Mouse (Mus musculus): Measurements from ENCODE around the gene Slc44a3. TPM values are rescaled to one million over a fixed set of nuclear protein-coding genes. Genes with fewer than 3 reads are reported as not detected.

Slc44a3 gene
- total RNA-seq, 2 experiments from 2014 or later, result not detected

- Histone ChIP-seq H3K27ac (no peak overlapping the region), H3K4me3 (no peak overlapping the region)
- TF ChIP-seq CTCF (IDR thresholded peaks at IDR 0.05), result no peak
- intact Hi-C loops (cut with DNase I), result no loop called here
- no peak for DNase-seq (ENCODE audit: extremely low spot score in 1 of 2, low spot score in 2 of 2)
These were observed 88.3 kb downstream of the Slc44a3 start for GRCm38 (mm10) chr3:121443861-121444271.

- no peak for TF ChIP-seq CTCF (IDR thresholded peaks at IDR 0.05)
- H3K27ac ChIP-seq, result no peak overlapping the region
- H3K4me3 ChIP-seq, result no peak overlapping the region
- intact Hi-C loops (cut with DNase I), result no loop called here
- DNase-seq (ENCODE audit: extremely low spot score in 1 of 2, low spot score in 2 of 2), result no peak
These were observed 89.9 kb downstream of the Slc44a3 start for GRCm38 (mm10) chr3:121442288-121442687.

GRCm38 (mm10) chr3:121441504-121441903 lies 90.7 kb downstream of the Slc44a3 start:
- intact Hi-C loops (cut with DNase I), result no loop called here
- Histone ChIP-seq H3K4me3 (no peak overlapping the region), H3K27ac (no peak overlapping the region)
- DNase-seq (ENCODE audit: extremely low spot score in 1 of 2, low spot score in 2 of 2), result no peak
- no peak for TF ChIP-seq CTCF (IDR thresholded peaks at IDR 0.05)

- no peak for TF ChIP-seq CTCF (IDR thresholded peaks at IDR 0.05)
- H3K27ac ChIP-seq, result no peak overlapping the region
- no peak for DNase-seq (ENCODE audit: extremely low spot score in 1 of 2, low spot score in 2 of 2)
These were observed 92.5 kb downstream of the Slc44a3 start for GRCm38 (mm10) chr3:121439623-121440161.

GRCm38 (mm10) chr3:121437996-121438395 lies 94.2 kb downstream of the Slc44a3 start:
- intact Hi-C loops (cut with DNase I), result no loop called here
- no peak for TF ChIP-seq CTCF (IDR thresholded peaks at IDR 0.05)
- H3K4me3 ChIP-seq, result no peak overlapping the region
- no peak for DNase-seq (ENCODE audit: extremely low spot score in 1 of 2, low spot score in 2 of 2)
- no peak overlapping the region for H3K27ac ChIP-seq

More at GRCm38 (mm10) chr3:121439623-121440161, 92.5 kb downstream of the Slc44a3 start:
- intact Hi-C loops (cut with DNase I), result no loop called here
- H3K4me3 ChIP-seq, result no peak overlapping the region

- no peak for TF ChIP-seq CTCF (IDR thresholded peaks at IDR 0.05)
- Histone ChIP-seq H3K27ac (no peak overlapping the region), H3K4me3 (no peak overlapping the region)
- no peak for DNase-seq (ENCODE audit: extremely low spot score in 1 of 2, low spot score in 2 of 2)
- intact Hi-C loops (cut with DNase I), result no loop called here
These were observed 95.1 kb downstream of the Slc44a3 start for GRCm38 (mm10) chr3:121437070-121437469.

- intact Hi-C loops (cut with DNase I), result no loop called here
- DNase-seq (ENCODE audit: extremely low spot score in 1 of 2, low spot score in 2 of 2), result no peak
- H3K4me3 ChIP-seq, result no peak overlapping the region
- TF ChIP-seq CTCF (IDR thresholded peaks at IDR 0.05), result no peak
- no peak overlapping the region for H3K27ac ChIP-seq
These were observed 96.9 kb downstream of the Slc44a3 start for GRCm38 (mm10) chr3:121435296-121435695.

- intact Hi-C loops (cut with DNase I), result no loop called here
- Histone ChIP-seq H3K27ac (no peak overlapping the region), H3K4me3 (no peak overlapping the region)
- TF ChIP-seq CTCF (IDR thresholded peaks at IDR 0.05), result no peak
- DNase-seq (ENCODE audit: extremely low spot score in 1 of 2, low spot score in 2 of 2), result no peak
These were observed 98.2 kb downstream of the Slc44a3 start for GRCm38 (mm10) chr3:121433968-121434533.

- no peak overlapping the region for H3K27ac ChIP-seq
- no peak for DNase-seq (ENCODE audit: extremely low spot score in 1 of 2, low spot score in 2 of 2)
- no peak overlapping the region for H3K4me3 ChIP-seq
- intact Hi-C loops (cut with DNase I), result no loop called here
- no peak for TF ChIP-seq CTCF (IDR thresholded peaks at IDR 0.05)
These were observed 98.8 kb downstream of the Slc44a3 start for GRCm38 (mm10) chr3:121433359-121433758.

- intact Hi-C loops (cut with DNase I), result no loop called here
- no peak for TF ChIP-seq CTCF (IDR thresholded peaks at IDR 0.05)
- no peak overlapping the region for H3K27ac ChIP-seq
- no peak for DNase-seq (ENCODE audit: extremely low spot score in 1 of 2, low spot score in 2 of 2)
- H3K4me3 ChIP-seq, result no peak overlapping the region
These were observed 101.8 kb downstream of the Slc44a3 start for GRCm38 (mm10) chr3:121430289-121430936.

GRCm38 (mm10) chr3:121429469-121429868 lies 102.7 kb downstream of the Slc44a3 start:
- H3K4me3 ChIP-seq, result no peak overlapping the region
- intact Hi-C loops (cut with DNase I), result loop anchor here (5.0 kb wide), 2 partner anchors 73 to 257 kb away; partner anchors contain the start of gene Rwdd3
- H3K27ac ChIP-seq, result no peak overlapping the region
- TF ChIP-seq CTCF (IDR thresholded peaks at IDR 0.05), result no peak
- no peak for DNase-seq (ENCODE audit: extremely low spot score in 1 of 2, low spot score in 2 of 2)

- no peak for DNase-seq (ENCODE audit: extremely low spot score in 1 of 2, low spot score in 2 of 2)
- no peak overlapping the region for H3K27ac ChIP-seq
- intact Hi-C loops (cut with DNase I), result loop anchor here (5.0 kb wide), 2 partner anchors 74 to 256 kb away; partner anchors contain the start of gene Rwdd3
- TF ChIP-seq CTCF (IDR thresholded peaks at IDR 0.05), result no peak
- no peak overlapping the region; the same call in 1 of the 2 replicates for H3K4me3 ChIP-seq
These were observed 103.4 kb downstream of the Slc44a3 start for GRCm38 (mm10) chr3:121428696-121429259.
